Mouse (Mus musculus) lung, adult 2 months (tissue): ENCODE measurements at regions not wholly inside any gene's neighbourhood (a gene's known extent, or its start where the extent isn't known, plus 50 kb on each side); places are given as distances from the start of the nearest gene placed in this dataset.

Experiments
- CTCF ChIP-seq: fragments of 200-500 bp; IDR thresholded peaks from 2 replicates; pipeline ENCODE4 v1.5.1; 2011; ENCODE audit warnings: mild to moderate bottlenecking, low read length, control low read depth; ENCODE audit not compliant: insufficient read depth
- POLR2A ChIP-seq: fragments of 200-500 bp; IDR thresholded peaks from 2 replicates; pipeline ENCODE4 v1.6.1; 2011; ENCODE audit warnings: low read depth, mild to moderate bottlenecking, control low read depth, low read length, borderline replicate concordance; ENCODE audit errors: extremely low read depth

GRCm38 (mm10) chr5:129363189-129363588, 137.8 kb upstream of the Sfswap start:
- TF ChIP-seq CTCF: no peak
- TF ChIP-seq POLR2A: no peak
